Mouse (Mus musculus): Measurements from ENCODE around the gene Tmem130.

Gene Tmem130

GRCm38 (mm10) chr5:144761161-144761868 is at the start of gene Tmem130:
Gene Tmem130 (minus strand): TSS chr5:144761818.
- DNase-seq, result no peak

GRCm38 (mm10) chr5:144806931-144807330 is 45.3 kb upstream of the Tmem130 start:
- no peak for DNase-seq

GRCm38 (mm10) chr5:144804181-144804580 is 42.6 kb upstream of the Tmem130 start:
- peak; percentile 92 for DNase-seq

GRCm38 (mm10) chr5:144803066-144803465 is 41.4 kb upstream of the Tmem130 start:
- no peak for DNase-seq

GRCm38 (mm10) chr5:144797116-144797515 is 35.5 kb upstream of the Tmem130 start:
- DNase-seq, result no peak

GRCm38 (mm10) chr5:144794687-144795086 is 33.1 kb upstream of the Tmem130 start:
- DNase-seq, result no peak

- DNase-seq, result no peak
Observed at GRCm38 (mm10) chr5:144793374-144793773, 31.8 kb upstream of the Tmem130 start.

GRCm38 (mm10) chr5:144786464-144786863 is 24.8 kb upstream of the Tmem130 start:
- DNase-seq, result no peak

GRCm38 (mm10) chr5:144780654-144781053 is 19.0 kb upstream of the Tmem130 start:
- DNase-seq, result no peak

GRCm38 (mm10) chr5:144773231-144773630 is 11.6 kb upstream of the Tmem130 start:
- DNase-seq, result no peak

- no peak for DNase-seq
Observed at GRCm38 (mm10) chr5:144769067-144769482, 7.5 kb upstream of the Tmem130 start.

- DNase-seq, result peak; percentile 99
Observed at GRCm38 (mm10) chr5:144767911-144768841, 6.6 kb upstream of the Tmem130 start.

- peak; percentile 92 for DNase-seq
Observed at GRCm38 (mm10) chr5:144767106-144767798, 5.6 kb upstream of the Tmem130 start, which contains the start of gene Trrap. Gene Trrap (plus strand): TSS chr5:144767732.

GRCm38 (mm10) chr5:144766646-144767045 is 5.0 kb upstream of the Tmem130 start:
- no peak for DNase-seq

GRCm38 (mm10) chr5:144766026-144766425 is 4.4 kb upstream of the Tmem130 start:
- DNase-seq, result no peak

- DNase-seq, result no peak
Observed at GRCm38 (mm10) chr5:144758422-144758821, 3.2 kb downstream of the Tmem130 start.

GRCm38 (mm10) chr5:144757402-144757801 is 4.2 kb downstream of the Tmem130 start:
- no peak for DNase-seq

GRCm38 (mm10) chr5:144755191-144755590 is 6.4 kb downstream of the Tmem130 start:
- no peak for DNase-seq

GRCm38 (mm10) chr5:144753041-144753440 is 8.6 kb downstream of the Tmem130 start:
- DNase-seq, result no peak

GRCm38 (mm10) chr5:144752432-144752831 is 9.2 kb downstream of the Tmem130 start:
- no peak for DNase-seq

- DNase-seq, result peak; percentile 90
Observed at GRCm38 (mm10) chr5:144737101-144737500, 24.5 kb downstream of the Tmem130 start.

- no peak for DNase-seq
Observed at GRCm38 (mm10) chr5:144734949-144735348, 26.7 kb downstream of the Tmem130 start.

- peak; percentile 91 for DNase-seq
Observed at GRCm38 (mm10) chr5:144733953-144734352, 27.7 kb downstream of the Tmem130 start.

Measured in heart, adult 11 months (tissue).